Mouse (Mus musculus): ENCODE data around the gene Cdc42ep4. TPM values are rescaled to one million over a fixed set of nuclear protein-coding genes. Genes with fewer than 3 reads are reported as not detected.

Cdc42ep4 gene
- polyA plus RNA-seq, 1 experiment from 2014 or later = 64.5 TPM

DNA sequence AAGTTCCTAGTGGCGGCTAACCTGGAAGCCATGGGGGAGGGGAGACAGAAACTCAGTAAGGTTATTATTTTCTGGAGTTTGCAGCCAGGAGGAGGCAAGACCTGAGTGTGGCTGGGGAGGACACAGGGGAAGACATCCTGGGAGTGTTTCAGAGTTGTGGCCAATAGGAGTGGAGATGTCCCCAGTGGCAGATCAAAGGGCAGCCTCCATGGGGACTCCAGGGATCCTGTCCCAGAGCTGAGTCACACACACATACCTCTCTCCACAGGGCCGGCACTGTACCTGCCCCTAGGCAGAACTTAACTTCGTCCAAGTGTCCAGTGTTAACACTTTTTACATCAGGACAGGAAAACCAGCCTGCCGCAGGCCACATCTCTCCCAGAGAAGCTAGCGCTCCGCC is 16.5 kb downstream of the Cdc42ep4 start:
- Histone ChIP-seq H3K36me3 (ENCODE audit: control insufficient read depth, insufficient read depth, low read length) (no peaks in the 10 kb centered on the region), H3K9me3 (ENCODE audit: control insufficient read depth, low read length) (no peaks in the 10 kb centered on the region), H3K4me2 (replicated peaks; ENCODE audit: low read depth, low read length) (no peak overlapping the region), H3K27ac (ENCODE audit: low read depth, low read length) (no peak overlapping the region), H3K4me1 (replicated peaks; ENCODE audit: control insufficient read depth, insufficient read depth, low read length) (peaks cover 15% of the 10 kb centered on the region), H3K9ac (ENCODE audit: low read depth, low read length) (no peak overlapping the region), H3K4me3 (ENCODE audit: low read depth, low read length) (no peak overlapping the region), H3K27me3 (ENCODE audit: control insufficient read depth, insufficient read depth, low read length) (no peaks in the 10 kb centered on the region)
- no peak for DNase-seq (ENCODE audit: low spot score)
- 83% methylated on average over 6 of the region's 6 CpGs for whole genome bisulfite sequencing
- ATAC-seq (ENCODE audit: low FRiP score) = no peak

DNA sequence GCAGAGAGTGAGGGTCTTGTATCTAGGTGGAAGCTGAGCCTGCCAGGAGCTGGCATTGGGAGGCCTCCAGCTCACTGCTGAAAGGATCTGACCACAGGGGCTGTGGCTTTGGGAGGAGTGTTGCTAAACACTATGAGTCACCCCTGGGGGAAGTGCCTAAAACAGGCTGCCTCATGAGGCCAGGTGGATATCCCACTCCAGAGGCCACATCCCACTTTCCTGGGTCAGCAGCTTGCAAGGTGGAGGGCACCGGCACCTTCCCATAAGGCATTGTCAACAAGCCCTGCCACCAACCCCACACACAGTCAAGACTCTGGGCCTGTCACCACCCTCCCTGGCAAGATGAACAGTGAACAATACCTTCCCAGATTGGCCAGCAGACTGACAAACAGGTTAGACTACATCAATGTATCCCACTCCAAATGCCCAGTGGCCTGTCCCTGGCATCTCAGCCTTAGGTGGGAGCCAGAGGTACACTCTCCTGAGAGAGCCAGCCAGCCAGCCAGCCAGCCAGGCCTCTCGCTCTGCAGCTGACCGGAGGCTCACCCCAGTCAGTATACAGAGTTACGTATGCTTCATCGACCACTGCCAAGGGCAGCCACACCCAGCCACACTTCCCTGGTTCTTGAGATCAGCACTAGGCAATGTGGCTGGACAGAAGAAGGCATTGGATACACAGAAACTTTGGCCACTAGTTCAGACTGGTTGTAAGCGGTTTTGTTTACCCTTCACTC is 17.9 kb downstream of the Cdc42ep4 start:
- peak; percentile 48; the same call in 1 of the 2 replicates for ATAC-seq (ENCODE audit: low FRiP score)
- 55% methylated on average over 6 of the region's 6 CpGs for WGBS
- Histone ChIP-seq H3K4me2 (replicated peaks; ENCODE audit: low read depth, low read length) (no peak overlapping the region), H3K9ac (ENCODE audit: low read depth, low read length) (no peak overlapping the region), H3K9me3 (ENCODE audit: control insufficient read depth, low read length) (no peaks in the 10 kb centered on the region), H3K36me3 (ENCODE audit: control insufficient read depth, insufficient read depth, low read length) (peaks cover 2% of the 10 kb centered on the region; the same call in 1 of the 2 replicates), H3K4me1 (replicated peaks; ENCODE audit: control insufficient read depth, insufficient read depth, low read length) (peaks cover 12% of the 10 kb centered on the region), H3K27ac (ENCODE audit: low read depth, low read length) (no peak overlapping the region; the same call in 1 of the 2 replicates), H3K27me3 (ENCODE audit: control insufficient read depth, insufficient read depth, low read length) (no peaks in the 10 kb centered on the region), H3K4me3 (ENCODE audit: low read depth, low read length) (no peak overlapping the region)
- DNase-seq (ENCODE audit: low spot score) = no peak

DNA sequence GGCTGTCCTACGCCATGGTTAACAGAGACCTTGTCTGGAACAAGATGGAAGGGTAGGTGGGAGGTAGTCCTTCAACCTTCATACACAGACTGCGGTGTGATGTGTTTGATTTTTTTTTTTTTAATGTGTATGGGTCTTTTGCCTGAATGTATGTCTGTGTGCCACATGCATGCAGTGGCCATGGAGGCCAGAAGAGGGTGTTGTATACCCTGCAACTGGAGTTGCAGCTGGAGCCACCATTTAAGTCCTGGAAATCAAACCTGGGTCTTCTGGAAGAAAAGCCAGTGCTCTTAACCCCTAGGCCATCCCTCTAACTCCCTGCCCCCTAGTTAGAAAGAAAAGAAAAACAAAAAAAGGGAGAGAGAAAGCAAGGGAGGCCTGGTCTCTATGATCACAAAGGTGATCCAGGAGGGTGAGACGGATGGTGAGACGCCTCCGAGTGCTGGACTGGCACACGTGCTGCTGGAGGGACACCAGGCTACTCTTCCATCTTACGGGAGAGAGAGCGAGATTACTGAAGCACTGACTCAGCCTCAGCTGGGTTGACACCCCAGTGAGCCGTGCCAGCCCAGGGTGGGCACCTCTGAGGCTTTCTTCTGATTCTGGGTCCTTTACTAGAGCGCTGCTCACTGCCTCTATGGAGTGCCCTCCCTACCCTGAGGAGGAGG is 19.6 kb downstream of the Cdc42ep4 start:
- H3K4me2 ChIP-seq (replicated peaks; ENCODE audit: low read depth, low read length) = no peak overlapping the region
- H3K27ac ChIP-seq (ENCODE audit: low read depth, low read length) = no peak overlapping the region
- H3K27me3 ChIP-seq (ENCODE audit: control insufficient read depth, insufficient read depth, low read length) = no peaks in the 10 kb centered on the region
- no peaks in the 10 kb centered on the region for H3K9me3 ChIP-seq (ENCODE audit: control insufficient read depth, low read length)
- H3K4me3 ChIP-seq (ENCODE audit: low read depth, low read length) = no peak overlapping the region
- no peak overlapping the region for H3K9ac ChIP-seq (ENCODE audit: low read depth, low read length)
- H3K4me1 ChIP-seq (replicated peaks; ENCODE audit: control insufficient read depth, insufficient read depth, low read length) = peaks cover 12% of the 10 kb centered on the region
- peaks cover 19% of the 10 kb centered on the region for H3K36me3 ChIP-seq (ENCODE audit: control insufficient read depth, insufficient read depth, low read length)
- ATAC-seq (ENCODE audit: low FRiP score) (no peak), DNase-seq (ENCODE audit: low spot score) (no peak)
- 95% methylated on average over 10 of the region's 10 CpGs for WGBS

DNA sequence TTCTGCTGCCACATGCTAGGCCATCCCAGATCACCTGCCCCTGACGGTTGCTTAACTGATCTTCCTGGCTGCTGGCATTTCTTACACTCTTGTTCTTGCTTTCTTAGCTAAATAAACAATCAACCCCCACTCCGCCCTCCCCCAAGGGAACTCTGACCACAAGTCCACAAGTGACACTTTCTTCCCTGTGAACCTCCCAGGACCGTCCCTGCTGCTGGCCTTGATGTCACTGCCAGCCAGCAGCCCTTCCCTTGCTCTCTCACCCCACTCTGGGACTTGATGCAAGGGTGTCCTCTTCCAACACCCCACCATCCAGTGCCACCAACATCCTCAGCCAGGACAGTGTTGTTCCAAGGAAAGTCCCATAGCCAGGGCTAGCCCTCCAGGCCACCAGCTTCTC is 20.8 kb downstream of the Cdc42ep4 start:
- DNase-seq (ENCODE audit: low spot score) = no peak
- WGBS = 69% methylated on average over 3 of the region's 3 CpGs
- H3K27ac ChIP-seq (ENCODE audit: low read depth, low read length) = no peak overlapping the region
- peaks cover 25% of the 10 kb centered on the region for H3K36me3 ChIP-seq (ENCODE audit: control insufficient read depth, insufficient read depth, low read length)
- no peak overlapping the region for H3K4me3 ChIP-seq (ENCODE audit: low read depth, low read length)
- ATAC-seq (ENCODE audit: low FRiP score) = no peak
- H3K9me3 ChIP-seq (ENCODE audit: control insufficient read depth, low read length) = no peaks in the 10 kb centered on the region
- peaks cover 12% of the 10 kb centered on the region for H3K4me1 ChIP-seq (replicated peaks; ENCODE audit: control insufficient read depth, insufficient read depth, low read length)
- no peak overlapping the region for H3K9ac ChIP-seq (ENCODE audit: low read depth, low read length)
- no peak overlapping the region for H3K4me2 ChIP-seq (replicated peaks; ENCODE audit: low read depth, low read length)
- H3K27me3 ChIP-seq (ENCODE audit: control insufficient read depth, insufficient read depth, low read length) = no peaks in the 10 kb centered on the region

DNA sequence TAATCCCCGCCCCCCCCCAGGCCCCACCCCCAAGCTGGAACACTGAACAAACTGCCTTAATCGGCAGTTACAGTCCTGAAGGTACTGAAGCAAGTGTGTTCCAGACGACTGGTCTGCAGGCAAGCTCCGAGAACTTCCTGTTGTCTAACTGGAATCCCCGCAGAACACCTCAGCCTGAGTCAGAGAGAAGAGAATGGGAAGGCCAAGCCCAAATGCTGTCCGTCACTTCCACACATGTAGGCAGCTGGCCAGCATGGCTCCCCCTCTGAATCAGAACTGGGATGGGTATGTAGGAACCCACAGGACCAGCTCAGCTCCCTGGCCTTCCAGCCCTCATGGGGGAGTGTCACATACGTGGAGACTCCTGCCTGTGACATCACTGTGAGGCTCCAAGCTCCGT is 21.8 kb downstream of the Cdc42ep4 start:
- H3K27me3 ChIP-seq (ENCODE audit: control insufficient read depth, insufficient read depth, low read length) = no peaks in the 10 kb centered on the region
- peaks cover 25% of the 10 kb centered on the region for H3K36me3 ChIP-seq (ENCODE audit: control insufficient read depth, insufficient read depth, low read length)
- peaks cover 12% of the 10 kb centered on the region for H3K4me1 ChIP-seq (replicated peaks; ENCODE audit: control insufficient read depth, insufficient read depth, low read length)
- no peak overlapping the region for H3K27ac ChIP-seq (ENCODE audit: low read depth, low read length)
- no peaks in the 10 kb centered on the region for H3K9me3 ChIP-seq (ENCODE audit: control insufficient read depth, low read length)
- 69% methylated on average over 8 of the region's 8 CpGs for WGBS
- DNase-seq (ENCODE audit: low spot score) = no peak
- no peak overlapping the region for H3K4me2 ChIP-seq (replicated peaks; ENCODE audit: low read depth, low read length)
- ATAC-seq (ENCODE audit: low FRiP score) = no peak
- H3K4me3 ChIP-seq (ENCODE audit: low read depth, low read length) = no peak overlapping the region
- no peak overlapping the region for H3K9ac ChIP-seq (ENCODE audit: low read depth, low read length)

DNA sequence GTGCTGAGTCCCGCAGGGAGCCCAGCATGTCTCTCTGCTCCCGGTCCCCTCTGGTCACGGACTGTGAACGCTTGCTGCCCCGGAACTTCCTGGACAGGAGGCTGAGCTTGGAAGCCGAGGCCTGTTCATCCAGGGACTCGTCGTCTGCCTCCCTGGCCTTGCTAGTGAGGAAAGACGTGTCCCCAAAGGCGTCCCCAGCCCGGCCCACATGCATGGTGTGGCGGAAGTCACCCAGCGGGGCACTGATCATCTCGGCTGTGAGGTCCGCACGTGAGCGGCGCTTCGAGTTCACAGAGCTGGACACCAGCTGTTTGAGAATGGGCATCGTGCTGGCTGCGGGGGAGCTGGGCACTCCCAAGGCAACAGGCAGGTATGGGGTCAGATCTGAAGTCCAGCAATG is 22.4 kb downstream of the Cdc42ep4 start:
- DNase-seq (ENCODE audit: low spot score) (no peak), ATAC-seq (ENCODE audit: low FRiP score) (no peak)
- no peak overlapping the region for H3K9ac ChIP-seq (ENCODE audit: low read depth, low read length)
- 72% methylated on average over 21 of the region's 21 CpGs for WGBS
- H3K27ac ChIP-seq (ENCODE audit: low read depth, low read length) = no peak overlapping the region
- no peak overlapping the region for H3K4me3 ChIP-seq (ENCODE audit: low read depth, low read length)
- H3K36me3 ChIP-seq (ENCODE audit: control insufficient read depth, insufficient read depth, low read length) = peaks cover 28% of the 10 kb centered on the region
- H3K9me3 ChIP-seq (ENCODE audit: control insufficient read depth, low read length) = no peaks in the 10 kb centered on the region
- H3K4me1 ChIP-seq (replicated peaks; ENCODE audit: control insufficient read depth, insufficient read depth, low read length) = peaks cover 7% of the 10 kb centered on the region
- H3K4me2 ChIP-seq (replicated peaks; ENCODE audit: low read depth, low read length) = no peak overlapping the region
- no peaks in the 10 kb centered on the region for H3K27me3 ChIP-seq (ENCODE audit: control insufficient read depth, insufficient read depth, low read length)

DNA sequence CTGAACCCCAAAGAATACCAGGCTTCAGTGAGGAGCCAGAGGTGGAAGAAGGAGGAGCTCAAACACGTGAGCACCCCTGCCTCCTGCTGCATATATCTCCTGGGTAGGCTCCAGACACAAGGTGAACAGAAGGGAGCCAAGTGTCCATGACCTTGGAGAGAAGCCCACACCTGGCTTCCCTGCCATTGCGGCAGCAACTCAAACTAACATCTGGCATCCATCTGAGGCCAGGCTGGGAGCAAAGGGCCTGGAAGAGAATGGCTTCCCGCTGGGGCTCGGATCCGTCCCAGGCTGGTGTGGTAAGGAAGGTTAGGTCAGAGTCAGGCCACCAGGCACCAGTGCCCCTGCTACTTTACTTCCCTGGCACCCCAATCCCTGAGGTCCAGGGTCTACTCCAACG is 23.7 kb downstream of the Cdc42ep4 start:
- Histone ChIP-seq H3K4me2 (replicated peaks; ENCODE audit: low read depth, low read length) (no peak overlapping the region), H3K36me3 (ENCODE audit: control insufficient read depth, insufficient read depth, low read length) (peaks cover 28% of the 10 kb centered on the region), H3K4me1 (replicated peaks; ENCODE audit: control insufficient read depth, insufficient read depth, low read length) (0 out of 2 replicates have a peak, but pooled peaks cover 2% of the 10 kb centered on the region), H3K9ac (ENCODE audit: low read depth, low read length) (no peak overlapping the region), H3K9me3 (ENCODE audit: control insufficient read depth, low read length) (no peaks in the 10 kb centered on the region), H3K27me3 (ENCODE audit: control insufficient read depth, insufficient read depth, low read length) (no peaks in the 10 kb centered on the region), H3K27ac (ENCODE audit: low read depth, low read length) (no peak overlapping the region), H3K4me3 (ENCODE audit: low read depth, low read length) (no peak overlapping the region)
- DNase-seq (ENCODE audit: low spot score) (no peak), ATAC-seq (ENCODE audit: low FRiP score) (no peak)
- WGBS = 62% methylated on average over 6 of the region's 6 CpGs

DNA sequence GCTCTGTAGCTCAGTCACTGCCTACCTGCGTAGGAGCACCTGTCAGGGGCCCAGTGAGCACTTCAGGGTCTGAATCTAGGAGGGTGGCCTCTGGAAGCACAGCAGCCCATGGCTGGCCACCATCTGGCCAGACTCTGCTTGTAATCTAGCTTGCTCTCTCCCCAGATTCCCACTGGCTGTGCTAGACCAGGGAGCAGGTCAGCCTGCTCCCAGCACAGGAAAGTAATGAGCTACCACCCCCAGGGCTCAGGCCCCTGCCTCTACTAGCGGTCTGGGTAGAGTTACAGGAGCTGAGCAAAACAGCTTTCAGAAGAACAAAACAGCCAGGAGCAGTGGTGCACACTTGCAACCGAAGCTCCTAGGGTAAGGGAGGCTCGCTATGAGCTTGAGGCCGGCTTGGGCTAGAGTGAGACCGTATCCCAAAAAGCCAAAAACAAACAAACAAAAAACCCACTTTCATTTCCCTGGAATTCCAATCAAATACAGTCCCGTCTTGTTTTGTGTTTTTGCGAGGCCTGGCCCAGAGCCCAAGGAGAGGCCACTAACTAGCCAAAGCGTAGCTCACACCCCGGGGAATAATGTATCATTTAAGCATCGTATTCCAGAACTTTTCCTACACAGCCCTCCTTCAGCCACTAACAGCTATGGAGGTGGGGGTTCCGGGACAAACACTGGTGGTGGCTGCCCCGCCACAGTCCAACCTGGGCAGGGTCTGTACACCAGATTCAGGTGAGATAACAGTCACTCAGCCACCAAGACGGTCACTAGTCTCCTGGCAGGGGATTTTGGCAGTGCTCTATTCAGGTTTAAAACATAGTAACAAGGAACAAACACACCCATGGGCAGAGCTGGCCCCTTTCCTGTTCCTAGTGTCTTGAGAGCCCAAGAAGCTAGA is 24.4 kb downstream of the Cdc42ep4 start:
- H3K9ac ChIP-seq (ENCODE audit: low read depth, low read length) = no peak overlapping the region
- DNase-seq (ENCODE audit: low spot score) = no peak
- 82% methylated on average over 14 of the region's 14 CpGs for WGBS
- H3K4me3 ChIP-seq (ENCODE audit: low read depth, low read length) = no peak overlapping the region
- no peak overlapping the region; the same call in 1 of the 2 replicates for H3K27ac ChIP-seq (ENCODE audit: low read depth, low read length)
- H3K4me2 ChIP-seq (replicated peaks; ENCODE audit: low read depth, low read length) = no peak overlapping the region
- no peaks in the 10 kb centered on the region for H3K9me3 ChIP-seq (ENCODE audit: control insufficient read depth, low read length)
- peaks cover 28% of the 10 kb centered on the region for H3K36me3 ChIP-seq (ENCODE audit: control insufficient read depth, insufficient read depth, low read length)
- 0 out of 2 replicates have a peak, but pooled peaks cover 2% of the 10 kb centered on the region for H3K4me1 ChIP-seq (replicated peaks; ENCODE audit: control insufficient read depth, insufficient read depth, low read length)
- ATAC-seq (ENCODE audit: low FRiP score) = no peak
- H3K27me3 ChIP-seq (ENCODE audit: control insufficient read depth, insufficient read depth, low read length) = no peaks in the 10 kb centered on the region
